Mouse (Mus musculus) embryonic facial prominence, embryonic 13.5 days (tissue): ENCODE data around the gene Grem1. TPM values are rescaled to one million over a fixed set of nuclear protein-coding genes. Genes with fewer than 3 reads are reported as not detected.

Experiments
- polyA plus RNA-seq: library from polyadenylated mRNA; unstranded; fragments of >200 nt; fragmentation: Nextera tagmentation; extraction: Ambion mirVana; gene quantifications from 2 replicates; pipeline ENCODE4 v1.2.1, GENCODE M21; 2015

The Grem1 gene
- polyA plus RNA-seq, 1 experiment from 2014 or later, result 2.2 TPM

Other genes starting within 250 kb of the Grem1 start
- 2.7 and 3.8 TPM in 2 replicates for gene Scg5, start 70.5 kb upstream of the Grem1 start, polyA plus RNA-seq
- gene Arhgap11a, start 90.0 kb upstream of the Grem1 start, polyA plus RNA-seq, result 25.7 and 28.2 TPM in 2 replicates